Mouse (Mus musculus) MEL (cell line): ENCODE data around the gene Brsk1. TPM values are rescaled to one million over a fixed set of nuclear protein-coding genes. Genes with fewer than 3 reads are reported as not detected.

Source experiments
- DNase-seq: peaks from one replicate; pipeline ENCODE4 v3.0.0; 2011; ENCODE audit warnings: low read depth, low spot score
- H3K27ac ChIP-seq: 2 replicates; pipeline ENCODE4 v1.5.1; 2012; ENCODE audit warnings: low read depth, mild to moderate bottlenecking, control low read depth, low read length, moderate library complexity; ENCODE audit not compliant: control insufficient read depth
- H3K27me3 ChIP-seq, 2 experiments: fragments of 150-350 bp in 1 of 2; sonication (generic) in 1 of 2; 2 replicates each; pipeline ENCODE4 v1.6.1; 2012; ENCODE audit warnings: low read length in 2 of 2, mild to moderate bottlenecking in 2 of 2, improper control_type of control experiment in 1 of 2, moderate library complexity in 1 of 2; ENCODE audit not compliant: insufficient read depth in 2 of 2, control insufficient read depth in 1 of 2
- H3K36me3 ChIP-seq, 2 experiments: 2 replicates each; pipeline ENCODE4 v1.6.1; 2012 to 2014; ENCODE audit warnings: low read length in 2 of 2, improper control_type of control experiment in 1 of 2, inconsistent platforms in 1 of 2, mild to moderate bottlenecking in 1 of 2; ENCODE audit not compliant: insufficient read depth in 2 of 2, control insufficient read depth in 1 of 2
- H3K4me1 ChIP-seq, 2 experiments: fragments of 150-350 bp in 1 of 2; sonication (generic) in 1 of 2; 2 replicates each; pipeline ENCODE4 v1.6.1; 2012; ENCODE audit warnings: low read length in 2 of 2, improper control_type of control experiment in 1 of 2, mild to moderate bottlenecking in 1 of 2; ENCODE audit not compliant: insufficient read depth in 2 of 2, control insufficient read depth in 1 of 2
- H3K4me3 ChIP-seq, 2 experiments: fragments of 150-350 bp in 1 of 2; sonication (generic) in 1 of 2; 2 replicates each; pipeline ENCODE4 v1.5.1; 2012; ENCODE audit warnings: low read depth in 2 of 2, low read length in 2 of 2, mild to moderate bottlenecking in 2 of 2, moderate library complexity in 2 of 2, control low read depth in 1 of 2, improper control_type of control experiment in 1 of 2; ENCODE audit not compliant: control insufficient read depth in 1 of 2, insufficient read depth in 1 of 2
- H3K79me2 ChIP-seq: 2 replicates; pipeline ENCODE4 v1.6.1; 2012; ENCODE audit warnings: mild to moderate bottlenecking, low read length, moderate library complexity; ENCODE audit not compliant: control insufficient read depth, poor library complexity, insufficient read depth
- H3K9ac ChIP-seq: 2 replicates; pipeline ENCODE4 v1.6.1; 2012; ENCODE audit warnings: low read depth, mild to moderate bottlenecking, control low read depth, low read length, moderate library complexity; ENCODE audit not compliant: control insufficient read depth, poor library complexity, severe bottlenecking
- H3K9me3 ChIP-seq: fragments of 150-350 bp; sonication (generic); replicated peaks from 2 replicates; pipeline ENCODE4 v1.6.1; 2012; ENCODE audit warnings: mild to moderate bottlenecking, low read length, improper control_type of control experiment, moderate library complexity; ENCODE audit not compliant: insufficient read depth
- BHLHE40 ChIP-seq: IDR thresholded peaks from 2 replicates; pipeline ENCODE4 v1.6.1; 2012; ENCODE audit warnings: low read depth, mild to moderate bottlenecking, inconsistent platforms, low read length, improper control_type of control experiment, borderline replicate concordance
- CHD1 ChIP-seq: IDR thresholded peaks from 2 replicates; pipeline ENCODE4 v1.6.1; 2012; ENCODE audit warnings: low read depth, mild to moderate bottlenecking, inconsistent platforms, low read length, improper control_type of control experiment
- CTCF ChIP-seq, 3 experiments: IDR thresholded peaks in 2 of 3; conservative IDR thresholded peaks in 1 of 3; 2 replicates each; pipeline ENCODE4 v1.5.1; 2011 to 2012; ENCODE audit warnings: low read length in 3 of 3, low read depth in 2 of 3, mild to moderate bottlenecking in 2 of 3, improper control_type of control experiment in 1 of 3, inconsistent platforms in 1 of 3, mixed read lengths in 1 of 3, moderate library complexity in 1 of 3; ENCODE audit not compliant: control insufficient read depth in 1 of 3, insufficient read depth in 1 of 3, poor library complexity in 1 of 3, severe bottlenecking in 1 of 3
- E2F4 ChIP-seq: IDR thresholded peaks from 2 replicates; pipeline ENCODE4 v1.6.1; 2011; ENCODE audit warnings: low read depth, low read length, improper control_type of control experiment, borderline replicate concordance
- ELF1 ChIP-seq: IDR thresholded peaks from 2 replicates; pipeline ENCODE4 v1.6.1; 2014; ENCODE audit warnings: low read depth, mild to moderate bottlenecking, inconsistent platforms, low read length, improper control_type of control experiment, moderate library complexity
- EP300 ChIP-seq, 2 experiments: IDR thresholded peaks; 2 replicates each; pipeline ENCODE4 v1.6.1; 2011; ENCODE audit warnings: improper control_type of control experiment in 2 of 2, low read length in 2 of 2, low read depth in 1 of 2, mild to moderate bottlenecking in 1 of 2
- ETS1 ChIP-seq: IDR thresholded peaks from 2 replicates; pipeline ENCODE4 v1.6.1; 2012; ENCODE audit warnings: low read depth, mild to moderate bottlenecking, inconsistent platforms, low read length, improper control_type of control experiment, moderate library complexity
- GABPA ChIP-seq: IDR thresholded peaks from 2 replicates; pipeline ENCODE4 v1.6.1; 2012; ENCODE audit warnings: low read depth, mild to moderate bottlenecking, inconsistent platforms, low read length, improper control_type of control experiment, moderate library complexity
- GATA1 ChIP-seq: IDR thresholded peaks from 2 replicates; pipeline ENCODE4 v1.6.1; 2011; ENCODE audit warnings: low read depth, low read length, improper control_type of control experiment
- KAT2A ChIP-seq: conservative IDR thresholded peaks from 2 replicates; pipeline ENCODE4 v1.6.1; 2012; ENCODE audit warnings: low read depth, low read length, improper control_type of control experiment, inconsistent platforms
- MAFK ChIP-seq: IDR thresholded peaks from 2 replicates; pipeline ENCODE4 v1.6.1; 2011; ENCODE audit warnings: low read depth, mild to moderate bottlenecking, low read length, improper control_type of control experiment, borderline replicate concordance
- MAX ChIP-seq: IDR thresholded peaks from 2 replicates; pipeline ENCODE4 v1.6.1; 2011; ENCODE audit warnings: low read length, improper control_type of control experiment
- MAZ ChIP-seq: IDR thresholded peaks from 2 replicates; pipeline ENCODE4 v1.6.1; 2012; ENCODE audit warnings: low read depth, mild to moderate bottlenecking, inconsistent platforms, low read length, improper control_type of control experiment
- MEF2A ChIP-seq: IDR thresholded peaks from 2 replicates; pipeline ENCODE4 v1.6.1; 2014; ENCODE audit warnings: low read depth, mild to moderate bottlenecking, inconsistent platforms, low read length, improper control_type of control experiment; ENCODE audit not compliant: poor library complexity, insufficient replicate concordance, severe bottlenecking; ENCODE audit errors: extremely low read depth
- MXI1 ChIP-seq: IDR thresholded peaks from 2 replicates; pipeline ENCODE4 v1.6.1; 2011; ENCODE audit warnings: mild to moderate bottlenecking, low read depth, low read length, improper control_type of control experiment
- MYB ChIP-seq: IDR thresholded peaks from 2 replicates; pipeline ENCODE4 v1.6.1; 2011; ENCODE audit warnings: mild to moderate bottlenecking, low read depth, low read length, improper control_type of control experiment
- NELFE ChIP-seq: IDR thresholded peaks from 2 replicates; pipeline ENCODE4 v1.6.1; 2011; ENCODE audit warnings: low read depth, low read length, improper control_type of control experiment
- POLR2A ChIP-seq, 2 experiments: IDR thresholded peaks; 2 replicates each; pipeline ENCODE4 v1.6.1; 2011 to 2012; ENCODE audit warnings: low read length in 2 of 2, mild to moderate bottlenecking in 2 of 2, control low read depth in 1 of 2, improper control_type of control experiment in 1 of 2, low read depth in 1 of 2, moderate library complexity in 1 of 2; ENCODE audit not compliant: control insufficient read depth in 1 of 2, insufficient read depth in 1 of 2, poor library complexity in 1 of 2
- POLR2AphosphoS2 ChIP-seq: IDR thresholded peaks from 2 replicates; pipeline ENCODE4 v1.6.1; 2011; ENCODE audit warnings: low read length, improper control_type of control experiment
- POLR2AphosphoS5 ChIP-seq: IDR thresholded peaks from 2 replicates; pipeline ENCODE4 v1.6.1; 2012; ENCODE audit warnings: low read depth, borderline replicate concordance, mild to moderate bottlenecking, inconsistent platforms, low read length, moderate library complexity, mixed read lengths
- RAD21 ChIP-seq: IDR thresholded peaks from 2 replicates; pipeline ENCODE4 v1.6.1; 2011; ENCODE audit warnings: mild to moderate bottlenecking, low read depth, low read length, improper control_type of control experiment
- SIN3A ChIP-seq: IDR thresholded peaks from 2 replicates; pipeline ENCODE4 v1.6.1; 2012; ENCODE audit warnings: low read length, improper control_type of control experiment, inconsistent platforms
- TAL1 ChIP-seq: IDR thresholded peaks from 2 replicates; pipeline ENCODE4 v1.6.1; 2012; ENCODE audit warnings: mild to moderate bottlenecking, inconsistent platforms, low read length, moderate library complexity, mixed read lengths
- TCF12 ChIP-seq: IDR thresholded peaks from 2 replicates; pipeline ENCODE4 v1.6.1; 2014; ENCODE audit warnings: low read depth, mild to moderate bottlenecking, inconsistent platforms, low read length, improper control_type of control experiment, moderate library complexity
- UBTF ChIP-seq: IDR thresholded peaks from 2 replicates; pipeline ENCODE4 v1.6.1; 2012; ENCODE audit warnings: low read depth, mild to moderate bottlenecking, inconsistent platforms, low read length, improper control_type of control experiment, moderate library complexity, borderline replicate concordance; ENCODE audit not compliant: insufficient read depth
- USF2 ChIP-seq, 2 experiments: IDR thresholded peaks; 2 replicates each; pipeline ENCODE4 v1.6.1; 2011 to 2012; ENCODE audit warnings: improper control_type of control experiment in 2 of 2, low read length in 2 of 2, borderline replicate concordance in 1 of 2, inconsistent platforms in 1 of 2, low read depth in 1 of 2, mild to moderate bottlenecking in 1 of 2; ENCODE audit not compliant: insufficient read depth in 1 of 2
- ZC3H11A ChIP-seq: IDR thresholded peaks from 2 replicates; pipeline ENCODE4 v1.6.1; 2012; ENCODE audit warnings: low read depth, mild to moderate bottlenecking, inconsistent platforms, low read length, improper control_type of control experiment
- ZKSCAN1 ChIP-seq: IDR thresholded peaks from 2 replicates; pipeline ENCODE4 v1.6.1; 2012; ENCODE audit warnings: low read depth, mild to moderate bottlenecking, inconsistent platforms, low read length, improper control_type of control experiment, moderate library complexity
- ZNF384 ChIP-seq: IDR thresholded peaks from 2 replicates; pipeline ENCODE4 v1.6.1; 2012; ENCODE audit warnings: low read depth, mild to moderate bottlenecking, inconsistent platforms, low read length, improper control_type of control experiment
- polyA plus RNA-seq, 2 experiments: library from polyadenylated mRNA; stranded (reverse) in 1 of 2; unstranded in 1 of 2; fragments of >175 nt in 1 of 2; fragments of >200 nt in 1 of 2; gene quantifications; 2 replicates each; pipeline versions ENCODE4 v1.2.1 to v1.2.4; 2012; ENCODE audit warnings: low replicate concordance in 2 of 2, low read depth in 1 of 2; ENCODE audit not compliant: insufficient read length in 2 of 2, insufficient read depth in 1 of 2, missing spikeins in 1 of 2
- total RNA-seq: library from RNA; depleted of rRNA; stranded (reverse); fragments of 300-350 nt; gene quantifications from 2 replicates; pipeline ENCODE4 v1.2.3, GENCODE M21; 2012

Brsk1 gene
- total and polyA plus RNA-seq, 3 experiments: 0.06 TPM; not detected in 2

GRCm38 (mm10) chr7:4748321-4748720 lies 57.9 kb downstream of the Brsk1 start:
- H3K4me1 ChIP-seq: peaks cover 0 to 13% of the 10 kb centered on the region in 2 experiments; a peak in 3 of 4 replicates
- H3K36me3 ChIP-seq: no peaks in the 10 kb centered on the region

GRCm38 (mm10) chr7:4749169-4749568 lies 58.8 kb downstream of the Brsk1 start:
- DNase-seq: no peak

More at GRCm38 (mm10) chr7:4748321-4748720, 57.9 kb downstream of the Brsk1 start:
- H3K79me2 ChIP-seq: no peaks in the 10 kb centered on the region; the same call in 1 of the 2 replicates
- no peak overlapping the region for H3K9ac ChIP-seq
- H3K9me3 ChIP-seq: no peaks in the 10 kb centered on the region
- H3K27me3 ChIP-seq: no peaks in the 10 kb centered on the region
- no peak overlapping the region; the same call in 1 of the 2 replicates for H3K27ac ChIP-seq
- no peak overlapping the region for H3K4me3 ChIP-seq
- DNase-seq: no peak
- no peak for TF ChIP-seq ELF1
- no peak for TF ChIP-seq SIN3A
- TF ChIP-seq E2F4: no peak
- no peak for TF ChIP-seq ZC3H11A
- no peak for TF ChIP-seq POLR2A (IDR thresholded peaks at IDR 0.05; ENCODE audit: control insufficient read depth in 1 of 2, insufficient read depth in 1 of 2, low read depth in 1 of 2, low read length in 2 of 2, poor library complexity in 1 of 2)
- no peak for TF ChIP-seq POLR2AphosphoS5
- no peak for TF ChIP-seq MAZ
- TF ChIP-seq GATA1: no peak
- no peak for TF ChIP-seq MAX
- no peak for TF ChIP-seq TCF12
- TF ChIP-seq ZNF384: no peak
- TF ChIP-seq CTCF (IDR thresholded peaks at IDR 0.05 in 2 of 3, conservative IDR thresholded peaks at IDR 0.05 in 1 of 3; ENCODE audit: control insufficient read depth in 1 of 3, insufficient read depth in 1 of 3, low read depth in 2 of 3, low read length in 3 of 3, poor library complexity in 1 of 3, severe bottlenecking in 1 of 3): no peak
- TF ChIP-seq EP300 (IDR thresholded peaks at IDR 0.05; ENCODE audit: low read depth in 1 of 2, low read length in 2 of 2): no peak
- TF ChIP-seq UBTF: no peak
- no peak for TF ChIP-seq ZKSCAN1
- no peak for TF ChIP-seq BHLHE40
- no peak for TF ChIP-seq TAL1
- no peak for TF ChIP-seq NELFE
- TF ChIP-seq MAFK: no peak

More at GRCm38 (mm10) chr7:4749169-4749568, 58.8 kb downstream of the Brsk1 start:
- H3K27me3 ChIP-seq: no peaks in the 10 kb centered on the region
- peaks cover 0 to 13% of the 10 kb centered on the region in 2 experiments; a peak in 3 of 4 replicates for H3K4me1 ChIP-seq
- H3K79me2 ChIP-seq: no peaks in the 10 kb centered on the region; the same call in 1 of the 2 replicates
- H3K27ac ChIP-seq: no peak overlapping the region
- no peak overlapping the region for H3K4me3 ChIP-seq
- H3K9me3 ChIP-seq: no peaks in the 10 kb centered on the region
- no peak overlapping the region for H3K9ac ChIP-seq
- H3K36me3 ChIP-seq: no peaks in the 10 kb centered on the region
- TF ChIP-seq POLR2AphosphoS2 (no peak), ELF1 (no peak), MAX (no peak), GABPA (no peak), ZNF384 (no peak), MXI1 (no peak), MEF2A (no peak), MAZ (no peak), CTCF (IDR thresholded peaks at IDR 0.05 in 2 of 3, conservative IDR thresholded peaks at IDR 0.05 in 1 of 3; ENCODE audit: control insufficient read depth in 1 of 3, insufficient read depth in 1 of 3, low read depth in 2 of 3, low read length in 3 of 3, poor library complexity in 1 of 3, severe bottlenecking in 1 of 3) (no peak), EP300 (IDR thresholded peaks at IDR 0.05; ENCODE audit: low read depth in 1 of 2, low read length in 2 of 2) (no peak), USF2 (IDR thresholded peaks at IDR 0.05; ENCODE audit: borderline replicate concordance in 1 of 2, insufficient read depth in 1 of 2, low read depth in 1 of 2, low read length in 2 of 2) (no peak), POLR2AphosphoS5 (no peak), MAFK (no peak), KAT2A (no peak), CHD1 (no peak), ETS1 (no peak), BHLHE40 (no peak), RAD21 (no peak), MYB (no peak)
